Mouse (Mus musculus) forebrain, embryonic 12.5 days (tissue): Measurements from ENCODE around the gene Elk4. TPM values are rescaled to one million over a fixed set of nuclear protein-coding genes. Genes with fewer than 3 reads are reported as not detected.

Source experiments
- ATAC-seq: fragments of 200-750 bp; cut with Nextera tagmentation; 2 replicates; pipeline ENCODE4 v1.8.0; 2017; ENCODE audit warnings: moderate TSS enrichment; ENCODE audit not compliant: low FRiP score
- H3K27ac ChIP-seq: fragments of 300-500 bp; sonication (generic); 2 replicates; pipeline ENCODE4 v1.5.1; 2016; ENCODE audit warnings: mild to moderate bottlenecking
- H3K27me3 ChIP-seq: fragments of 300-500 bp; sonication (generic); 2 replicates; pipeline ENCODE4 v1.6.1; 2016; ENCODE audit warnings: mild to moderate bottlenecking
- H3K36me3 ChIP-seq: fragments of 300-500 bp; sonication (generic); replicated peaks from 2 replicates; pipeline ENCODE4 v1.6.1; 2016; ENCODE audit warnings: mild to moderate bottlenecking
- H3K4me1 ChIP-seq: fragments of 300-500 bp; sonication (generic); 2 replicates; pipeline ENCODE4 v1.6.1; 2016
- H3K4me2 ChIP-seq: fragments of 300-500 bp; sonication (generic); 2 replicates; pipeline ENCODE4 v1.6.1; 2016; ENCODE audit warnings: mild to moderate bottlenecking, moderate library complexity
- H3K4me3 ChIP-seq: fragments of 300-500 bp; sonication (generic); replicated peaks from 2 replicates; pipeline ENCODE4 v1.5.1; 2016; ENCODE audit warnings: mild to moderate bottlenecking
- H3K9ac ChIP-seq: fragments of 300-500 bp; sonication (generic); 2 replicates; pipeline ENCODE4 v1.6.1; 2016; ENCODE audit warnings: mild to moderate bottlenecking
- H3K9me3 ChIP-seq: fragments of 300-500 bp; sonication (generic); 2 replicates; pipeline ENCODE4 v1.6.1; 2016
- WGBS: fragments of 180-500 bp; shearing (Covaris S2); methylation state at CpG from one replicate; pipeline ENCODE4 v1.1.7; 2016; 5-methylcytosine and 5-hydroxymethylcytosine counted together
- polyA plus RNA-seq: library from polyadenylated mRNA; unstranded; fragments of >200 nt; fragmentation: Nextera tagmentation; extraction: Ambion mirVana; gene quantifications from 2 replicates; pipeline ENCODE4 v1.2.1, GENCODE M21; 2016

The Elk4 gene
- polyA plus RNA-seq, 1 experiment from 2014 or later, result 19.9 TPM

DNA sequence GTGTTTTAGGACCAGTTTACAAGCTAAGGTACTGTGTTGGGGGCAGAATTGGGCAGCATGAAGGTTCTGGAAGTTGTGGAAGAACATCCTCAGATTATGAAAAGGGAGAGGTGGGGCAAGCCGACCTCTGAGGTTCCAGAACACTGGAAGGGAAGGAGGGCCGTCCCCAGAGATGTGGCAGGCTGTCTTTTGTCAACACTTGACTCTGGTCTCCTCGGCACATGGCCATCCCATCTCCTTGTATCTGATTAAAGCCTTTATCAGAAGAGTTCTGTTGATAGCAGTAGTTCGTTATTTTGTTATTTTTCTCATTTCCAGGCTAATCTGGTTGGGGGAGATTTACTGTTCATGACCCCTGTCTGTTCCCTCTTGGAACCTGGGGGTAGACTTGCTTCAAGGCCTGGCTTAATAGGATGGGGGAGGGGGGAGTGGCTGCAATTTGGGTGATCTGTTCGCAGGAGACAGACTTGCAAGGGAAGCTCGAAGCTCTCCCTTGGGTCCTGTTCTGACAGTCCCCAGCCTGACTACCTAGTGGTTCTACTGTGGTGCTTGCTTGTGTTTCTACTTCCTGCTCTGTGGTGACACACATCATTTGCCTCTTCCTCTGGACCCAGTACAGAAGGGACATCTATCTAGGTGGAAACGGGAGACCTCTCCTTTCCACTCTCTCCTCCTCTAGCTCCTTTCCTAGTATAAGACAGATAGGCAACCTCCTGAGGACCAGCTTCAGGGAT is 52.8 kb downstream of the Elk4 start:
- 64% methylated on average over 7 of the region's 7 CpGs for WGBS
- ATAC-seq, result no peak
- no peak overlapping the region for H3K4me2 ChIP-seq

DNA sequence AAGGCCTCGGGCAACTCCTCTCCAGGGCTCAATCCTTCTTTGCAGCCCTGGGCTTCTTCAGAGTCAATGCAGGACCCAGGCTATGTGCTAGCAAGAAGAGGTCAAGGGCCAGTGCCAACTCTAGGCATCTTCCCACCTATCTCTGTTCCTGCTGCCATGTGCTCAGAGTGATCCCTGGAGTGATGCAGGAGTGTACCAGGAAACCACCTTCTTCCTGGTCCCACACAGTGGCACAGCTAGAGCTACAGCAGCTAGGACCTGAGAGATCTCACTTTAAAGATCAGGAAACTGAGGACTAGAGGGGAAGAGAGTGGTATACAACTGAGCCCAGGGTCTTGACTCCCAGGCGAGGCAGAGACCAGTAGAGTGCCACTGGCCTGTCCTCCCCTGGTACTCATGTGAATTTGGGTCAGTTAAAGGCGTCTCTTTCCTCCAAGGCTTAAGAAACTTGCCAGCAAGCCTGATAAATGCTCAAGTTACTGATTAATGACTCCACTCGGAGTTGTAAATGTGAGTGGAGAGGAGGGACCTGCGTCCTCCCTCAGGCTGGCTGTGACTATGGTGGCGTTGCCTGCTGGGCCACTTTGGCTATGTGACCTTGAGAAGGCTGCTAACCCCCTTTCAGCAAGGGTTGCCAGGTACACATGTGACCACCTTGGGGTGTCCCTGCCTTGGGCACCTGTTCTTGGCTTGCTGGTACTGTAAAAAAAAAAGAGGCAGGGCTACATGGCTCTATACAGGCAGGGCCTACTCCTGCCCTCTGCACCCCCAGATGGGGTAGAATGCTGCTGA is 54.5 kb downstream of the Elk4 start:
- Histone ChIP-seq H3K9me3 (no peaks in the 10 kb centered on the region), H3K4me3 (no peak overlapping the region), H3K9ac (no peak overlapping the region), H3K4me2 (no peak overlapping the region), H3K36me3 (no peaks in the 10 kb centered on the region), H3K4me1 (peaks cover under 1% of the 10 kb centered on the region), H3K27ac (no peak overlapping the region), H3K27me3 (peaks cover 17% of the 10 kb centered on the region)
- ATAC-seq, result no peak
- 75% methylated on average over 6 of the region's 6 CpGs for WGBS

More for the DNA sequence above, 52.8 kb downstream of the Elk4 start:
- Histone ChIP-seq H3K4me1 (no peaks in the 10 kb centered on the region), H3K27ac (no peak overlapping the region), H3K4me3 (no peak overlapping the region), H3K36me3 (no peaks in the 10 kb centered on the region), H3K9me3 (no peaks in the 10 kb centered on the region), H3K9ac (no peak overlapping the region), H3K27me3 (no peaks in the 10 kb centered on the region; the same call in 1 of the 2 replicates)

DNA sequence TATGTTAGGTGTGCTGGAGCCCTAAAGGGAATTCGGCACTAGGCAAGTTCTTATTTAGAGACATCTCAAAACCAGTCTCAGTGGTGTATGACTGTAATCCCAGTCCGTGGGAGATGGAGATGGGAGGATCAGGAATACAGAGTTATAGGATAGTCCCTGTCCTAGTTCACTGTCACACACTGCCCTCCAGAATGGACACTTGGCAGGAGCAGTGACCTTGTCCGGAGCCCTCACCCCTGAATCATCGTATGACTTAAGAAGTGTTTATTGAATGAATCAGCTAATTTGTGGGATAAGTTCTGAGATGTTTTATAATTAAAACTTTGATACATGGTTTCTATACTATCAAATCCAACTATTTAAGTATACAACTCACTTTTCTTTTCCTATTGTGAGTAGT is 55.7 kb downstream of the Elk4 start:
- H3K36me3 ChIP-seq, result no peaks in the 10 kb centered on the region
- peaks cover 29% of the 10 kb centered on the region for H3K27me3 ChIP-seq
- 82% methylated on average over 4 of the region's 4 CpGs for WGBS

DNA sequence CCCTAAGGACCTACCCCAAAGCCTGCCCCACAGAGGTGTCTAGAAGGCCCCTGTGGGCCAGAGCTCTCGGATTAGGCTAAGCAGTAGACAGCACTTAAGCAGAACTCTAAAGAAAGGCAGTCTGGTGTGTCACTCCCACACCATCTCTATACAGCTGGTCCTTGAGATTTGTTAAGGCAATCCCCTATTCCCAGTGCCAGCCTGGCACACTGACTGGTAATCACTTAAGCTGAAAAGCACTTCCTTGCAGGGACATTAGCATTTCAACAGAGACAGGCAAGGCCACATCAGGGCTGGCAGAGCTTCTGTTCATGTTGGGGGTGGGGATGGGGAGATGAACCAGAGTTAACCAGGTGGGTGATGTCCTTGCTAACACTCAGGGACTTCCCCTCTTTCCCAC is 57.6 kb downstream of the Elk4 start:
- Histone ChIP-seq H3K4me1 (peaks cover 13% of the 10 kb centered on the region), H3K27me3 (peaks cover 45% of the 10 kb centered on the region), H3K36me3 (no peaks in the 10 kb centered on the region), H3K9ac (no peak overlapping the region), H3K4me2 (no peak overlapping the region), H3K9me3 (no peaks in the 10 kb centered on the region), H3K27ac (no peak overlapping the region), H3K4me3 (no peak overlapping the region)
- ATAC-seq, result no peak
- WGBS, result 34% methylated on average over 1 of the region's 1 CpGs

More for the DNA sequence above, 55.7 kb downstream of the Elk4 start:
- Histone ChIP-seq H3K4me1 (peaks cover 12% of the 10 kb centered on the region), H3K4me2 (no peak overlapping the region), H3K27ac (no peak overlapping the region), H3K9ac (no peak overlapping the region), H3K9me3 (no peaks in the 10 kb centered on the region), H3K4me3 (no peak overlapping the region)
- no peak for ATAC-seq

DNA sequence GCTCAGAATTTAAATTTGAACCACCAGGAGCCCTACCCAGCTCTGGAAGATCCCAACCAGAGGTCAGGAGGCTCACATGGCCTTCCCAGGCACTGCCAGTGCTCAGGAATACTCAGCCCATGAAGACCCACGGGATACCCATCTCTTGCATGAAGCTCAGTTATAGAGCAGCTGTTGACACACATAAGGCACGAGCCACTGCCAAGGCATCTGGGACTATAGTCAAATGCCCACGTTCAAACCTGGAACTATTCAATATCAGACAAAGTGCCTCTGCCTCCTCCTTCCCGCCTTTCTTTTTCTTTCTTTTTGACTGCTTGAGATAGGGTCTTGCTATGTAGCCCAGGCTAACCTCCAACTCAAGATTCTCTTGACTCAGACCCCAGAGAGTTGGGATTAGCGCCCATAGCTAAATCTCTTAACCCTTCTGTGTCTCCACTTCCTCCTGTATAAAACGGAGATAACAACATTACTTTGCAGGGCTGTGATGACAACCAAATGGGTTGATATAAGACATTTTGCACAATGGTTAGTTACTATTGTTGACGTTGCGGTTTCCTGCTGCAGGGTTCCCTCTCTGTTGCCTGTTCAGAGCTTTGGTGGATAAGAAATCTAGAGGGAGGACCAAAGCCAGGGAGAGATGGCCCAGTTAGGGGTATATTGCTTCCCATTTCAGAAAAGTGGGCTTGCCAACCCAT is 58.2 kb downstream of the Elk4 start:
- Histone ChIP-seq H3K27me3 (peaks cover 47% of the 10 kb centered on the region), H3K9ac (no peak overlapping the region), H3K4me2 (no peak overlapping the region), H3K4me1 (peaks cover 13% of the 10 kb centered on the region), H3K4me3 (no peak overlapping the region), H3K27ac (no peak overlapping the region), H3K9me3 (no peaks in the 10 kb centered on the region), H3K36me3 (no peaks in the 10 kb centered on the region)
- ATAC-seq, result no peak
- 78% methylated on average over 8 of the region's 8 CpGs for WGBS

DNA sequence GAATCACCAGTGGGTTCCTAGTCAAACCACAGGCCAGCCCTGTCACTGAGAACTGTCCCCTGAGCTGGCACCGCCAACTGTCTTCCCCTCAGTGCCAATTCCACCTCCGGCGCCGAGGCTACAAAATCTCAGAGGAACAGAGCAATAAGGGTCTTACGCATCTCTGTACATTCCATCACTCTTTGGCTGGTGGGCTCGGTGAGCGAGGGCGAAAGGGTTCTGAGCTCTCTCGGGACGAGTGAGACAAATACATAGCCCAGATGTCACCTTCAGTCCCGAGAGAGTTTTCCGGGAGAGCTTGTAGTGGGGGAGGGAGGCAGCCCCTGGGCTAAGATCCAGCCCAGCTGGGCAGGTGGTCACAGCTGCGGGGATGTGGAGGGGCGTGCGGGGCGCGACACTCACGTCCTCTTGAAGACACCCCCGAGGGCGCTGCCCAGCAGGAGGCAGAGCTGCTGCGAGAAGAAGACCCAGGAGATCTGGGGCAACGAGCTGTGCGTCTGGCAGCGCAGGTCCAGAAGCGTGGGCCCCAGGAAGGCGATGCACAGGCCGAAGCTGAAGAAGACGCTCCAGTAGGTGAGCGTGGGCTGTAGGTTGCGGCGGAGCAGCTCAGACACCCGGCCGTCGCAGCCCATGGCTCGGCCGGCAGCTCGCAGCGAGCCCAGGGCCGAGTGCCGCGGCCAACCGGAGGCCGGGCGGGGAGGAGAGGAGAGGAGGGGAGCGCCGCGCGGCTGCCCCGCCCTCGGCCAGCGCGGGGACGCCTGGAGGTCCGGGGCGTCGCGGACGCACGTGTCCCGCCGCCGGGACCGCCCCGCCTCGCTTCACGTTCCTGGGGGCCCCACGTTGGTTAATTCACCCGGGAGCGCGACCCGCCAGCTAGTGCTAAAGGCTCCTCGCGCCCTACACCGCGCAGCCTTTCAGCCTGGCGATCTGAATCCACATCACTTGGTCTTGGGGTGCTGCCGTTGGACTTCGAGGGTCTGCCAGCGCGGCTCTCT is 60.2 kb downstream of the Elk4 start, which contains the start of gene Mfsd4a:
Gene Mfsd4a, minus strand, starts transcription at position 802 of the 995 bp plus-strand sequence.
- Histone ChIP-seq H3K36me3 (no peaks in the 10 kb centered on the region), H3K27me3 (peaks cover 49% of the 10 kb centered on the region), H3K4me2 (peak within 1 kb of the TSS; percentile 97), H3K4me3 (peak within 1 kb of the TSS; percentile 49), H3K9me3 (no peaks in the 10 kb centered on the region), H3K9ac (peak within 1 kb of the TSS; percentile 57), H3K27ac (no peak within 1 kb of the TSS), H3K4me1 (peaks cover 13% of the 10 kb centered on the region)
- 3% methylated on average over 69 of the region's 80 CpGs for WGBS
- peak; percentile 55 for ATAC-seq

DNA sequence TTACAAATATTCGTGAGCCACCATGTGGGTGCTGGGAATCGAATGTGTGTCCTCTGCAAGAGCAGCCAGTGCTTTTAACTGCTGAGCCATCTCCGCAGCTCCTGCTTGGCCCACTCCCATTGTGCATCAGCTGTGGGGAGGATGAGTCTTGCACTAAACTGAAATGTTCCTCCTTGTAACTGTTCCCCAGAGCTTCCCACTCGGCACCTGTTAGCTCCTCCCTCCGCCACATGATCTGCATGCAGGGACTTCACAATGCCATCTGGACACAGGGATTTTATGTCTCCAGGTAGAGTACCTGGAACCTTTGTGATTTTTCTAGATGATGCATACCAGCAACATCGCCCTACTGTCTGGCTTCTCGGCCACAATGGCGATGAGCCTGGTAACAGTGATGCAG is 62.0 kb downstream of the Elk4 start:
- no peaks in the 10 kb centered on the region for H3K36me3 ChIP-seq
- H3K27me3 ChIP-seq, result peaks cover 49% of the 10 kb centered on the region
- no peak overlapping the region for H3K9ac ChIP-seq
- 88% methylated on average over 8 of the region's 8 CpGs for WGBS
- H3K4me2 ChIP-seq, result no peak overlapping the region
- H3K4me1 ChIP-seq, result peaks cover 13% of the 10 kb centered on the region
- H3K9me3 ChIP-seq, result no peaks in the 10 kb centered on the region
- H3K27ac ChIP-seq, result no peak overlapping the region
- no peak for ATAC-seq
- no peak overlapping the region for H3K4me3 ChIP-seq

DNA sequence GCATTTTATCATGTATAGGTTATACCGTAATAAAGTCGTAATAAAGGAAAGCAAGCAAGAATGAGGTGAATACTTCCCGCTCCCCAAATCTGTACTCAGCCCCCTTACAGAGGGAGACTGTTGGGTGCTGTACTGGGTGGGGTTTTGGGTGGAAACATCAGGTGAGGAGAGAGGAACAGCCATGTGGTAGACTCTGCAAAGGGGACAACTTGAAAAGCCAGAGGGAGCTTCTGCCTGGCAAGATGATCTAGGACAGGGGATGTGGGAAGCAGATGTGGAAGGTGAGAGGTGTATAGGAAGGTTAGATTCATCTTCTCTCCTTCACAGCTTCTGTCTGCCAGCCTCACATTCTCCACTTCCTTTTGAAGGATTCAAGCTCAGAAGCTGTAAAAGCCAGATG is 63.3 kb downstream of the Elk4 start:
- Histone ChIP-seq H3K36me3 (no peaks in the 10 kb centered on the region), H3K4me3 (no peak overlapping the region), H3K9me3 (no peaks in the 10 kb centered on the region), H3K9ac (no peak overlapping the region), H3K4me2 (no peak overlapping the region), H3K27ac (no peak overlapping the region), H3K4me1 (peaks cover 13% of the 10 kb centered on the region), H3K27me3 (peaks cover 44% of the 10 kb centered on the region)
- 92% methylated on average over 3 of the region's 3 CpGs for WGBS
- no peak for ATAC-seq

DNA sequence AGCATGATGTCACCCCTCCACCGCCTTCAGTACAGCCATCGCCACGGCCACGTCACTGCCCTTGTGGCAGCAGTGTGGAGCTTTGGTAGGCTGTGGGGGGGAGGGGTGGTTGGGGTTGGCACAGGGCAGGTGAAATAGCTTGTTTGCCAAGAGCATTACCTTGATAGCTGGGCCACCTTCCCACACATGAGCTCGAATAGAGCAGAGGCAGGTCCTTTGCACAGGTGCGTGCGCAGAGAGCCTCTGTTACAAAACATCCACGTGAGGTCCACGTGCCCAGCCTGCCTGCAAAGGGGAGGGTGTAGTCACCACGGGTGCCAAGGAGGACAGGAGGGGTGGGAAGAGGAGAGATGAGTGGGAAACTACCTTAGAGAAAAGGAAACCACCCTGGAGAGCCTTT is 68.2 kb downstream of the Elk4 start:
- no peak for ATAC-seq
- Histone ChIP-seq H3K4me1 (no peaks in the 10 kb centered on the region), H3K36me3 (no peaks in the 10 kb centered on the region), H3K4me3 (no peak overlapping the region), H3K27ac (no peak overlapping the region), H3K9ac (no peak overlapping the region), H3K4me2 (no peak overlapping the region), H3K27me3 (peaks cover 3% of the 10 kb centered on the region), H3K9me3 (no peaks in the 10 kb centered on the region)
- 88% methylated on average over 10 of the region's 10 CpGs for WGBS

DNA sequence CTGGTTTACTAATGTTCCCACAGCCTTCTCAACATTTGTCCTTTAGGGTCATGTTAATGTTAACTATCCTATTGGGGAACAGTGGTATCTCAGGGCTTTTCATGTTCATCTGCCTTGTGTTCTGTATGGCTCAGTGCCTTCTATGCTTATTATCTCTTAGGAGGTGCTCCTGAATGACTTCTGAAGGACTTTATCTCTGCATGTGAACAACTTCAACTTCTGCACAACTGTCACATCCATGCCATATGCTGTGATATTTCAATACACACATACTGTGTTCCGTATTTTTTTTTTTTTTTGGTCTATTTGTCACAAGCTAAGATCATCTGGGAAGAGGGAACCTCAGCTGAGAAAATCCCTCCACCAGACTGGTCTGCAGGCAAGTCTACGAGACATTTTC is 71.0 kb downstream of the Elk4 start:
- H3K27me3 ChIP-seq, result no peaks in the 10 kb centered on the region
- H3K4me2 ChIP-seq, result no peak overlapping the region
- no peaks in the 10 kb centered on the region for H3K36me3 ChIP-seq
- H3K9me3 ChIP-seq, result no peaks in the 10 kb centered on the region
- no peak overlapping the region for H3K4me3 ChIP-seq
- H3K9ac ChIP-seq, result no peak overlapping the region
- 91% methylated on average over 2 of the region's 2 CpGs for WGBS
- no peak for ATAC-seq
- no peak overlapping the region for H3K27ac ChIP-seq
- H3K4me1 ChIP-seq, result no peaks in the 10 kb centered on the region
